Mouse (Mus musculus): Measurements from ENCODE around the gene Arf6.
"Not testable (repeated sequence)": the region's sequence is repeated elsewhere in the genome, so short reads cannot be mapped to it uniquely, and the experiment has no call there.

DNA sequence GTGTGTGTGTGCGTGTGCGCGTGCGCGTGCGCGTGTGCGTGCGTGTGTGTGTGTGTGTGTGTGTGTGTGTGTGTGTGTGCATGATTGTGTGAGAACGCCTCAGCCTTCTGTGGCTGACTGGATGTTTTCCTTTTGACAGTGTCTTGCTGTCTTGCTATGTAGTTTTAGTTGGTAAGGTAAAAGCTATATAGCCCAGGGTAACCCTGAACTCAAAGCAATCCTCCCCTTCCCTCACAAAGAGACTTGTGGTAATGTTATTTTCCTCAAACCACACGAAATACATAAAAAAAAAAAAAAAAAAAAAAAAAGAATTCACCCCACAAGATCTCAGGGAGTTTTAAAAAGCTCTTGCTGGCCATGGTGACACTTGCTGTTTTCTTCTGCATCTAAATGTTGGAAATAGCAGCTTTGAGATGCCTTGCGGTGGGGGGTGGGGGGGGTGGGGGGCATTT lies 14.4 kb downstream of the Arf6 start:
- not testable (repeated sequence) for TF ChIP-seq CTCF, EP300 (IDR thresholded peaks at IDR 0.05; ENCODE audit: low read depth)

Data from liver, postnatal 0 days (tissue).